Mouse (Mus musculus) erythroblast, embryonic 14.5 days (primary cell): ENCODE results near the gene Stk40.

Experiments
- GATA1 ChIP-seq: IDR thresholded peaks from 2 replicates; pipeline ENCODE4 v1.6.1; 2012; ENCODE audit warnings: low read length, inconsistent platforms, mixed read lengths
- TAL1 ChIP-seq: IDR thresholded peaks from 3 replicates; pipeline ENCODE4 v1.6.1; 2012; ENCODE audit warnings: low read length, inconsistent platforms, mixed read lengths

GRCm38 (mm10) chr4:126130502-126130901 lies 26.7 kb downstream of the Stk40 start:
- TF ChIP-seq GATA1, result no peak
- TF ChIP-seq TAL1, result no peak
